Mouse (Mus musculus): Measurements from ENCODE around the gene Ppcdc.
A peak's percentile ranks its signal among the peaks of the same experiment; 100 is the strongest.

Ppcdc gene

GRCm38 (mm10) chr9:57439522-57440295 is at the start of gene Ppcdc:
Gene Ppcdc (minus strand): TSS chr9:57440124.
- peak; percentile 96 for DNase-seq

GRCm38 (mm10) chr9:57487807-57488206 is 47.9 kb upstream of the Ppcdc start:
- DNase-seq, result no peak

GRCm38 (mm10) chr9:57485774-57486173 is 45.9 kb upstream of the Ppcdc start:
- peak; percentile 77 for DNase-seq

GRCm38 (mm10) chr9:57468914-57469313 is 29.0 kb upstream of the Ppcdc start:
- DNase-seq, result no peak

GRCm38 (mm10) chr9:57467896-57468549 is 28.1 kb upstream of the Ppcdc start, which contains the start of gene Scamp5:
Gene Scamp5 (minus strand): TSS chr9:57468060.
- DNase-seq, result peak; percentile 88

- peak; percentile 42 for DNase-seq
Measured at GRCm38 (mm10) chr9:57467271-57467771, 27.4 kb upstream of the Ppcdc start.

- DNase-seq, result no peak
Measured at GRCm38 (mm10) chr9:57466101-57466500, 26.2 kb upstream of the Ppcdc start.

- no peak for DNase-seq
Measured at GRCm38 (mm10) chr9:57462866-57463265, 22.9 kb upstream of the Ppcdc start.

- no peak for DNase-seq
Measured at GRCm38 (mm10) chr9:57459707-57460106, 19.8 kb upstream of the Ppcdc start.

GRCm38 (mm10) chr9:57453516-57453915 is 13.6 kb upstream of the Ppcdc start:
- no peak for DNase-seq

- no peak for DNase-seq
Measured at GRCm38 (mm10) chr9:57452624-57453462, 12.9 kb upstream of the Ppcdc start.

GRCm38 (mm10) chr9:57449715-57450114 is 9.8 kb upstream of the Ppcdc start:
- DNase-seq, result no peak

GRCm38 (mm10) chr9:57440620-57441019 is 696 bp upstream of the Ppcdc start:
- no peak for DNase-seq

- DNase-seq, result peak; percentile 36
Measured at GRCm38 (mm10) chr9:57439083-57439482, 841 bp downstream of the Ppcdc start.

GRCm38 (mm10) chr9:57437896-57438614 is 1.9 kb downstream of the Ppcdc start:
- DNase-seq, result peak; percentile 57

GRCm38 (mm10) chr9:57436166-57436565 is 3.8 kb downstream of the Ppcdc start:
- no peak for DNase-seq

GRCm38 (mm10) chr9:57434405-57435165 is 5.3 kb downstream of the Ppcdc start:
- no peak for DNase-seq

GRCm38 (mm10) chr9:57433097-57434032 is 6.6 kb downstream of the Ppcdc start:
- peak; percentile 87 for DNase-seq

- no peak for DNase-seq
Measured at GRCm38 (mm10) chr9:57432480-57432879, 7.4 kb downstream of the Ppcdc start.

- DNase-seq, result peak; percentile 62
Measured at GRCm38 (mm10) chr9:57431202-57431601, 8.7 kb downstream of the Ppcdc start.

All from kidney, adult 11 months (tissue).